Mouse (Mus musculus) stomach, embryonic 15.5 days (tissue): ENCODE data around the gene Pxn. TPM values are rescaled to one million over a fixed set of nuclear protein-coding genes. Genes with fewer than 3 reads are reported as not detected.
"Not testable (repeated sequence)": the region's sequence is repeated elsewhere in the genome, so short reads cannot be mapped to it uniquely, and the experiment has no call there.

ENCODE experiments used
- ATAC-seq: fragments of 200-750 bp; cut with Nextera tagmentation; 2 replicates; pipeline ENCODE4 v1.8.0; 2017; ENCODE audit warnings: low read depth, moderate number of reproducible peaks, moderate TSS enrichment; ENCODE audit not compliant: insufficient read depth, low FRiP score
- H3K27ac ChIP-seq: fragments of 300-500 bp; sonication (generic); 2 replicates; pipeline ENCODE4 v1.5.1; 2015; ENCODE audit warnings: mild to moderate bottlenecking, inconsistent platforms
- H3K27me3 ChIP-seq: fragments of 300-500 bp; sonication (generic); replicated peaks from 2 replicates; pipeline ENCODE4 v1.6.1; 2015; ENCODE audit warnings: inconsistent platforms
- H3K36me3 ChIP-seq: fragments of 300-500 bp; sonication (generic); 2 replicates; pipeline ENCODE4 v1.6.1; 2015; ENCODE audit warnings: inconsistent platforms
- H3K4me1 ChIP-seq: fragments of 300-500 bp; sonication (generic); 2 replicates; pipeline ENCODE4 v1.6.1; 2015; ENCODE audit warnings: inconsistent platforms
- H3K4me2 ChIP-seq: fragments of 300-500 bp; sonication (generic); 2 replicates; pipeline ENCODE4 v1.6.1; 2015; ENCODE audit warnings: mild to moderate bottlenecking, inconsistent platforms
- H3K4me3 ChIP-seq: fragments of 300-500 bp; sonication (generic); replicated peaks from 2 replicates; pipeline ENCODE4 v1.5.1; 2015; ENCODE audit warnings: inconsistent platforms
- H3K9ac ChIP-seq: fragments of 300-500 bp; sonication (generic); 2 replicates; pipeline ENCODE4 v1.6.1; 2015; ENCODE audit warnings: inconsistent platforms
- H3K9me3 ChIP-seq: fragments of 300-500 bp; sonication (generic); 2 replicates; pipeline ENCODE4 v1.6.1; 2016; ENCODE audit warnings: inconsistent platforms
- WGBS: fragments of 180-500 bp; shearing (Covaris S2); methylation state at CpG from one replicate; pipeline ENCODE4 v1.1.7; 2015; 5-methylcytosine and 5-hydroxymethylcytosine counted together
- polyA plus RNA-seq: library from polyadenylated mRNA; unstranded; fragments of >200 nt; fragmentation: Nextera tagmentation; extraction: Ambion mirVana; gene quantifications from 2 replicates; pipeline ENCODE4 v1.2.1, GENCODE M21; 2015

Pxn gene
- polyA plus RNA-seq, 1 experiment from 2014 or later = 37.0 TPM

- under 1% methylated on average over 45 of the region's 46 CpGs for WGBS
- H3K9me3 ChIP-seq = no peaks in the 10 kb centered on the region
- H3K27ac ChIP-seq = peak overlapping the region; percentile 84
- peaks cover 26% of the 10 kb centered on the region for H3K36me3 ChIP-seq
- H3K4me3 ChIP-seq = peak overlapping the region; percentile 80
- 0 out of 2 replicates have a peak, but pooled peaks have one; percentile 14 for ATAC-seq
- H3K27me3 ChIP-seq = no peaks in the 10 kb centered on the region
- peak overlapping the region; percentile 91 for H3K9ac ChIP-seq
- peak overlapping the region; percentile 88 for H3K4me2 ChIP-seq
- peaks cover 41% of the 10 kb centered on the region for H3K4me1 ChIP-seq
Observed at GRCm38 (mm10) chr5:115565403-115565802, 58.9 kb downstream of the Pxn start.

DNA sequence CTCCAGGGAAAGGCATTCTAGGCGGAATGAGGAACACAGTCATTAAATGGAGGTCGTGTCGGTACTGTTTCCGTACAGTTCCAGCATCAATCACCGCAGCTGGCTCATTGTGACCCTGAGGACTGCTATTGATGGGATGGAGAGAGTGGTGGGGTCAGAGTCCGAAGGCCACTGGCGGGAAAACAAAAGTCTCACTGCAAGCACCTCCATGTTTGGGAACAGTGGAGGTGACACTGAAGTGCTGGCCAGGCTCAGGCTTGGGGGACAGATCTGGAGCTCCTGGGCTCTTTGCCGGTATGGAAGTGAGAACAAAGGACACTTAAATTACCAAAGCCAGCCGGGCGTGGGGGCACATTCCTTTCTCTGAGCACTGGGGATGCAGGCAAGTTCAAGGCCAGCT lies 62.2 kb downstream of the Pxn start:
- Histone ChIP-seq H3K4me3 (no peak overlapping the region), H3K27ac (peak overlapping the region; percentile 38; the same call in 1 of the 2 replicates), H3K4me1 (peaks cover 26% of the 10 kb centered on the region), H3K27me3 (no peaks in the 10 kb centered on the region), H3K36me3 (peaks cover 14% of the 10 kb centered on the region; the same call in 1 of the 2 replicates), H3K9ac (no peak overlapping the region), H3K9me3 (no peaks in the 10 kb centered on the region), H3K4me2 (no peak overlapping the region)
- ATAC-seq = no peak
- 47% methylated on average over 10 of the region's 10 CpGs for WGBS

DNA sequence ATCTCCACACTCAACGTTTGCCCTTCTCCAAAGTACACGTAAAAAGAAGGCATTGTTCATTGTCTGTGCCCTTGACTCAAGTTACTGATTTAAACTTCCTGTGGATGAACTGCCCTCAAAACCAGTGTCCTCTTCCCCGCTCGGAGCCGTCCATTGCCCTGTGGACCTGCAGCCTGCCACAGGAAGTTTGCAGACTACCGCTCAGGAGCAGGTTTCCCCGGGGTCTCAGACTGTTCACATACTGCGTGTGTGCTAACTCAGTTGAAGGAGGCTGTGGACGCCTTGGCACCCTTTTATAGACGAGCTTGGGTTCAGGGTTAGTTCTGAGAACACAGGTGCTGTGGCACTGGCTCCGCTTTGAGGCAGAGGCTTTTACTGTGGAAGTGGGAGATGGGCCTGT lies 62.8 kb downstream of the Pxn start:
- Histone ChIP-seq H3K4me3 (no peak overlapping the region), H3K4me1 (peaks cover 23% of the 10 kb centered on the region), H3K4me2 (no peak overlapping the region), H3K9me3 (no peaks in the 10 kb centered on the region), H3K9ac (no peak overlapping the region), H3K36me3 (peaks cover 15% of the 10 kb centered on the region; the same call in 1 of the 2 replicates), H3K27ac (peak overlapping the region; percentile 19; the same call in 1 of the 2 replicates), H3K27me3 (no peaks in the 10 kb centered on the region)
- WGBS = 67% methylated on average over 11 of the region's 11 CpGs
- no peak for ATAC-seq

- Histone ChIP-seq H3K27me3 (no peaks in the 10 kb centered on the region), H3K9ac (no peak overlapping the region), H3K4me2 (no peak overlapping the region), H3K4me1 (peaks cover 21% of the 10 kb centered on the region), H3K27ac (peak overlapping the region; percentile 19; the same call in 1 of the 2 replicates), H3K9me3 (no peaks in the 10 kb centered on the region), H3K36me3 (peaks cover 19% of the 10 kb centered on the region; the same call in 1 of the 2 replicates), H3K4me3 (no peak overlapping the region)
- ATAC-seq = no peak
- 77% methylated on average over 4 of the region's 4 CpGs for WGBS
Observed at GRCm38 (mm10) chr5:115569721-115570120, 63.2 kb downstream of the Pxn start.

DNA sequence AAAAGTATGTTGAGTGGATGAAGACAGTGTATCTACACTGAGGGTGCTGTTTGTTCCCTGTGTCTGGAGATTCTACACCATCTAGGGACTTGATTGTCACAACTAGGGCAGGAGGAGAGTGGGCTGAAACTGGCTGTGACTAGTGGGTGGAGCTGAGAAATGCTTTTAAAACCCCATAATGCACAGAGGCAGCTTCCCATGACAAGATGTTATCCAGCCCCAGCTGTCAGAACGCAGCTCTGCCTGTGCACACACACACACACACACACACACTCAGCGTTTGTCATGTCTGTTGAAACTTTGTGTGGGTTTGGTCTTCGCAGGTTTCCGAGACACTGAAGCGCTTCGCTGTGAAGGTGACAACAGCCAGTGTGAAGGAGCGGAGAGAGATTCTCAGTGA lies 64.6 kb downstream of the Pxn start:
- Histone ChIP-seq H3K4me1 (peaks cover 13% of the 10 kb centered on the region), H3K9ac (no peak overlapping the region), H3K4me3 (no peak overlapping the region), H3K36me3 (peaks cover 30% of the 10 kb centered on the region), H3K9me3 (no peaks in the 10 kb centered on the region), H3K27ac (no peak overlapping the region), H3K4me2 (no peak overlapping the region), H3K27me3 (no peaks in the 10 kb centered on the region)
- 90% methylated on average over 7 of the region's 7 CpGs for WGBS
- ATAC-seq = no peak

- H3K9ac ChIP-seq = no peak overlapping the region
- H3K27me3 ChIP-seq = no peaks in the 10 kb centered on the region
- ATAC-seq = no peak; the same call in 1 of the 2 replicates
- no peak overlapping the region for H3K4me3 ChIP-seq
- peaks cover 7% of the 10 kb centered on the region for H3K4me1 ChIP-seq
- no peaks in the 10 kb centered on the region for H3K9me3 ChIP-seq
- 56% methylated on average over 17 of the region's 17 CpGs for WGBS
- H3K36me3 ChIP-seq = peaks cover 43% of the 10 kb centered on the region
- peak overlapping the region; percentile 46 for H3K27ac ChIP-seq
- no peak overlapping the region for H3K4me2 ChIP-seq
Observed at GRCm38 (mm10) chr5:115572679-115573535, 66.4 kb downstream of the Pxn start.

GRCm38 (mm10) chr5:115574992-115575391 lies 68.5 kb downstream of the Pxn start:
- Histone ChIP-seq H3K4me1 (no peaks in the 10 kb centered on the region; the same call in 1 of the 2 replicates), H3K4me3 (no peak overlapping the region), H3K9me3 (no peaks in the 10 kb centered on the region), H3K4me2 (no peak overlapping the region), H3K27me3 (no peaks in the 10 kb centered on the region), H3K36me3 (peaks cover 62% of the 10 kb centered on the region), H3K9ac (no peak overlapping the region), H3K27ac (no peak overlapping the region)
- WGBS = 85% methylated on average over 8 of the region's 8 CpGs
- ATAC-seq = no peak

GRCm38 (mm10) chr5:115577686-115578085 lies 71.2 kb downstream of the Pxn start:
- H3K9ac ChIP-seq, ATAC-seq, H3K4me2 ChIP-seq, H3K4me1 ChIP-seq, H3K4me3 ChIP-seq, H3K27ac ChIP-seq, H3K27me3 ChIP-seq, H3K9me3 ChIP-seq: not testable (repeated sequence)
- WGBS = 94% methylated on average over 4 of the region's 4 CpGs
- H3K36me3 ChIP-seq = peaks cover 83% of the 10 kb centered on the region

- 92% methylated on average over 14 of the region's 14 CpGs for WGBS
- ATAC-seq = no peak
- Histone ChIP-seq H3K4me1 (no peaks in the 10 kb centered on the region), H3K4me3 (no peak overlapping the region), H3K27ac (no peak overlapping the region), H3K36me3 (peaks cover 90% of the 10 kb centered on the region), H3K27me3 (no peaks in the 10 kb centered on the region), H3K9me3 (no peaks in the 10 kb centered on the region), H3K4me2 (no peak overlapping the region), H3K9ac (no peak overlapping the region)
Observed at GRCm38 (mm10) chr5:115578922-115579321, 72.4 kb downstream of the Pxn start.

- Histone ChIP-seq H3K9ac (no peak overlapping the region), H3K4me2 (no peak overlapping the region), H3K9me3 (no peaks in the 10 kb centered on the region), H3K27ac (no peak overlapping the region), H3K4me3 (no peak overlapping the region), H3K27me3 (no peaks in the 10 kb centered on the region), H3K4me1 (no peaks in the 10 kb centered on the region), H3K36me3 (peaks cover 90% of the 10 kb centered on the region)
- WGBS = 85% methylated on average over 5 of the region's 5 CpGs
- no peak for ATAC-seq
Observed at GRCm38 (mm10) chr5:115579363-115579762, 72.9 kb downstream of the Pxn start.

DNA sequence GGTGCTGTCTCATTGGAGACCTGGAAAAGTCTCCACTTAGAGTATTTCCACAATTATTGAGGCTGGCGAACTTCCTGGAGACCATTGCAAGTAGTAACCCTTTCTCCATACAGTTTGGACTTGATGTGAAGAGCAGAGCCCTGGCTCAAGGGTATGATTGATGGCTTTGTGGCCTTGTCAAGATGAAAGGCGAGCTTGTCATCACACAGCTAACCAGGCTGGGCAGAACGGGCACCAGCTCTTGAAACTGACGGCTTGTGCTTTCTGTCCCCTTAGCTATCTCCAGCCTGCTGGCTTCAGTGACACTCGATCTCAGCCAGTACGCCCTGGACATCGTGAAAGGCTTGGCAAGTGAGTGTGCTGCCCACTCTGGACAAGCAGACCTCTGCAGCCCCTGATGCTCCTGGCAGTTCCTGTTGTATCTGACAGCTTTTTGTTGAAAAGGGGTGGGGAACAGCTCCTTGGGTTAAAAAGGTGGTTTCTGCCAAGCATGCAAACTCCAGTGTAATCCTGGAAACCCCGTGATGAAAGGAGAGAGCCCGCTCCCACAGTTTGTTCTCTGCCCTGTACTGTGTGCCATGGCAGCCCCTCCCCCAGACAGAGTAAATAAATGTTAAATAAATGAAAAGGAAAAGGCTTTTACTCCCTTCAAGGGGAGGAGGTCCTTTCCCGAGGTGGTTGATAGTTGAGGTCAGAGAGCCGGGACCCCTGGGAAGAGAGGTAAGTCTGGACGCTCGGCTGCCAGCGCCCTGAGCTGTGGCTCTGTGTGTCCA lies 73.9 kb downstream of the Pxn start:
- Histone ChIP-seq H3K4me3 (no peak overlapping the region), H3K9ac (no peak overlapping the region), H3K9me3 (no peaks in the 10 kb centered on the region), H3K27me3 (no peaks in the 10 kb centered on the region), H3K36me3 (peaks cover 89% of the 10 kb centered on the region), H3K4me1 (no peaks in the 10 kb centered on the region), H3K4me2 (no peak overlapping the region), H3K27ac (no peak overlapping the region)
- ATAC-seq = peak; percentile 54; the same call in 1 of the 2 replicates
- 72% methylated on average over 14 of the region's 14 CpGs for WGBS

DNA sequence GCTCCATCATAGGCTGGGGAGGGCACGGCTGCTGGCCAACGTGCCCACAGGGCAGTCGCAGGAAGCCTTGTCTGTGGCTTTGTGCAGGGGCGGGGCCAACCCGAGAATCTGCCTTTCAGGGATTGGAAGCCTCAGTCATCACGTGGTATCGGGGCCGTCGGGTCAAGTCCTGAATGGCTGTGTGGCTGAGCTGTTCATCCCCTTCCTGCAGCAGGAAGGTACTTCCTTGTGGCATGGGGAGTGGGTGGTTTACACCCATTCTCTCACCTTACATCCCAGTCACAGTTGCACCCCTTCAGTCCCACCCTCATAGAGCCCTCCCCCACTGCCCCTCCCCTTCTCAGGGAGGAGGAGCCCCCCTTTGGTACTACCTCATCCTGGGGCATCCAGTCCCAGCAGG lies 75.2 kb downstream of the Pxn start:
- H3K27ac ChIP-seq = no peak overlapping the region
- H3K9ac ChIP-seq = no peak overlapping the region
- H3K4me3 ChIP-seq = no peak overlapping the region
- no peaks in the 10 kb centered on the region for H3K9me3 ChIP-seq
- ATAC-seq = no peak
- peaks cover 84% of the 10 kb centered on the region for H3K36me3 ChIP-seq
- no peaks in the 10 kb centered on the region for H3K4me1 ChIP-seq
- no peak overlapping the region for H3K4me2 ChIP-seq
- WGBS = 97% methylated on average over 9 of the region's 9 CpGs
- no peaks in the 10 kb centered on the region for H3K27me3 ChIP-seq
